Mouse (Mus musculus) gastrocnemius, postnatal 10 days (tissue): ENCODE measurements around the gene Gm49388. TPM values are rescaled to one million over a fixed set of nuclear protein-coding genes. Genes with fewer than 3 reads are reported as not detected.

ENCODE experiments used
- DNase-seq: peaks from one replicate; pipeline ENCODE4 v3.0.0; 2021; ENCODE audit warnings: mixed read lengths
- long read RNA-seq, 2 experiments: library from polyadenylated mRNA; stranded (forward); transcript quantifications; one replicate each; pipeline ENCODE4 v2.0.0; 2021
- total RNA-seq, 2 experiments: library from RNA; stranded (reverse); gene quantifications; 2 replicates each; pipeline ENCODE4 v1.2.3; 2021

Gene Gm49388
- total RNA-seq = under 1 TPM in 1 of 2 experiments, not detected in 1; 0.47 TPM
- long read RNA-seq, experiment 1 = 0 reads
- long read RNA-seq, experiment 2, partial matches to known transcripts = 0 of 1 reads
- long read RNA-seq, experiment 2, other reads (novel, unspliced or antisense) = 1 of 1 reads

DNA sequence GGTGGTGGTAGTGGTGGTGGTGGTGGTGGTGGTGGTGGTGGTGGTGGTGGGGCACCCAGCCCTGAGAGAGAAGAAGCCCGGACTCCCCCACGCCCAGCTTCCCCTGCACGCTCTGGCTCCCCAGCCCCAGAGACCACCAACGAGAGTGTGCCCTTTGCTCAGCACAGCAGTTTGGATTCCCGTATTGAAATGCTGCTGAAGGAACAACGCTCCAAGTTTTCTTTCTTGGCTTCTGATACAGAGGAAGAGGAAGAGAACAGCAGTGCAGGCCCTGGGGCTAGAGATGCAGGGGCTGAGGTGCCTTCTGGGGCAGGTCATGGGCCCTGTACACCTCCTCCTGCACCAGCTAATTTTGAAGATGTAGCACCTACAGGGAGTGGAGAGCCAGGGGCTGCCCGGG, at the start of gene Gm49388:
Gene Gm49388 (plus strand): TSS at position 301 of the 400 bp plus-strand sequence.
- DNase-seq = no peak

GRCm38 (mm10) chr7:127744366-127745045, 40.9 kb upstream of the Gm49388 start, which contains the start of gene Fbxl19:
TSS of gene Fbxl19 (plus strand) at chr7:127744543.
- DNase-seq = peak; percentile 72

DNA sequence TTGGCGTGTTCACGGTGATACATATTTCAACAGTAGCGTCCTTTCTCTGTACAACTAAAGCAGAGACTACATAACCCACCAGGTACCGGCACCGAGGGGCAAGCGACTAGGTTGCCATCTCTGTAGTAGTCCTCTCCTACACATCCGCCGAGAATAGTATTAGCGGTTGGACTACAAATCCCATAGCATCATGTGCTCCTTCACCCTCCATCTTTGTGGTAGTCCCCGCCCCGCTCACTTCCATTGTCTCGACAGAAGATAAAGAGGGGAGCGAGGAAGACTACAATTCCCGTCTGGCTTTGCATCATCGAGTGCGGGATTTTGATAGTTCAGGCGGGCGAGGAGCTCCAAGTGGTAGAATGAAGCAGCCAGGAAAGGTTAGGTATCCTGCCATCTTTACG, 40.2 kb upstream of the Gm49388 start:
- peak; percentile 83 for DNase-seq

- DNase-seq = peak; percentile 85
These were observed 39.5 kb upstream of the Gm49388 start for GRCm38 (mm10) chr7:127745652-127746493.

DNA sequence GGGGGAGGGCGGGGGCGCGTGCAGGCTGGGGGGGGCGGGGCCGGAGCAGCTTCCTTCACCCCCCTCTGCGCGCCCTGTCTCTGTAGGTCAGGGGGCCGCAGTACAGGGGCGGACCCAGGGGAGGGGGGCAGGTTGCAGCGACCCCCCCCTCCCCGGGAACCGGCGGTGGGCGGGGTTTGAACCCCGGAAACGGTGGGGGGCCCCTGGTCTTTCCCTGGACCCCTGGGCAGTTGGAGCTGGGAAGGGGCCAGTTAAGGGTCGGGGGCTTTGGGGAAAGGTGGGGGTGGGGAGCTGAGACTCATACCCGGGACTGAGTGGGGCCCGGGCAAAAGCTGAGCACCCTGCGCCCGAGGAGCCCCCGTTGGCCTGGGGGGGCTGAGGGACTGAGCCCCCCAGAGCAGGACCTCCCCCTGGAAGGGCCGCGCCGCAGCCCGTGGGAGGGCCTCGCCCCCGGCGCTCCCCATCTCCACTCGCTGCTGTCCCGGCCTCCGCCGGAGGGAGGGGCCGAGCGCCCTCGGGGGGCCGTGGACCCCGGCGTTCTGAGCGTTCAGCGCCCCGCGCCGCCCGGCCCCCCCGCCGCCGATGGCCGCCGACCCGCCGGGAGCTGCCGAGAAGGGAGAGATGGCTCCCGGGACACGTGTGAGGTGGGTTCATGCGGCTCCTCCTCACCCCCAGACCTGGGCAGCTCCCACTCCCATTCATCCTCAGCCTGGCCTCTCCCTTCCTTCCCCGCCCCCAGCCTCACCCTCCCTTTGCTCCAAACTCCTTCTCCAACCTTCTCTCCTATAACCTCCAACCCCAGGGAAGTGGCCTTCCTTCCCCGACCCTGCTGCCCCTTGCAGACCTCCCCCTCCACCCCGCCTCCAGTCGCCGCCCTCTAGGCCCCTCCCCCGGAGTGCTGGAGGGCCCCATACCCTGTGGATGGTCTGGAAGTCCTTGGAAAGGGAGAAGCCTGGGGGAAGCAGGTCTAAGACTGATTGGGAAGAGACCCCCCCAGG, 38.6 kb upstream of the Gm49388 start:
- DNase-seq = peak; percentile 37

- DNase-seq = no peak
These were observed 37.7 kb upstream of the Gm49388 start for GRCm38 (mm10) chr7:127747559-127748234.

DNA sequence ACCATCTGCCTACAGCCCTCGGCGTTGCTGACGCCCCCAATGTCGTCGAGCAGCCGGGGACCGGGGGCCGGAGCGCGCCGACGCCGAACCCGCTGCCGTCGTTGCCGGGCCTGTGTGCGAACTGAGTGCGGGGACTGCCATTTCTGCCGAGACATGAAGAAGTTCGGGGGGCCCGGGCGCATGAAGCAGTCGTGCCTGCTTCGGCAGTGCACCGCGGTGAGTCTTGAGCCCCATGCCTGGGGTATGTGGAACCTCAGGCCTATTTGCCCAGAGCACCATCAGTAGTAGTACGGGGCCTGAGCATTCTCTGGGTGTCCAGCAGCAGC, 37.2 kb upstream of the Gm49388 start:
- DNase-seq = no peak

DNA sequence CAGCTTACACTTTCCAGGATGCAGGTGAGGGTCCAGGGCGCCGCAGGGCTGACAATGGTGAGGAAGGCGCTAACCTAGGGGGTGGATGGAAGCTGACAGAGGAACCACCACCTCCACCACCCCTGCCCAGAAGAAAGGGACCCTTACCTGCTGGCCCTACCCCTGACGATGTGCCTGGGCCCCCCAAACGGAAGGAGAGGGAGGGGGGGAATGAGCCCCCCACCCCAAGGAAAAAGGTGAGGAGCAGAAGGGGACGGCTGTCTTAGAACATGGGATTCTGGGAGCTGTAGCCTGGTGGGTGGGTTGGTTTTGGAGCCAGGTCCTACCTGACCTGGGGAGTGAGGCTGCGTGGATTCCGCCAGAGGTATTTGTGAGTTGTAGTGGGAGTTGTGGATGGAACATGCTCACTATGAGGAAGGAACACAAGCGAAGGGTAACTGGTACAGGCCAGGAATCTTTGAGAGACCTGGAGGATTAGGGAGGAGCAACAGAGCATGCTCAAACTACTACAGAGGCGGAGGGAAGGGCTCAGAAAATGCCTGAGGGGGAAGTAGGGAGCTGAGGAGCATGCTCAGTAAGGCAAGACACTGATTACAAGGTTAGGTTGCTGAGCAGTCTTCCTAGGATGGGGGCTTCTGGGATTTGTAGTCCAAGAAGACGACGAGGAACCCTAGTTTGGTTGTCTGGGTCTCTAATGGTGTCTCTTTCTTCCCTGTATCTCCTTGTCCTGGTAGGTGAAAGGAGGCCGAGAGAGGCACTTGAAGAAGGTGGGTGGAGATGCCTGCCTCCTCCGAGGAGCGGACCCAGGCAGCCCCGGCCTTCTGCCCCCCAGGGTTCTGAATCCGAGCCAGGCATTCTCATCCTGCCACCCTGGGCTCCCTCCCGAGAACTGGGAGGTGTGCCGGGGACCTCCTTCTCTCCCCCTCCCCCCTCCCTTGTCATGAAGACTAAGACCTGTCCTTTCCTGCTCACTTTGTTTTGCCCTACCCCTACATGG, 35.0 kb upstream of the Gm49388 start:
- no peak for DNase-seq

- no peak for DNase-seq
These were observed 33.8 kb upstream of the Gm49388 start for GRCm38 (mm10) chr7:127751619-127752018.

- no peak for DNase-seq
These were observed 33.3 kb upstream of the Gm49388 start for GRCm38 (mm10) chr7:127752069-127752468.

- DNase-seq = no peak
These were observed 32.2 kb upstream of the Gm49388 start for GRCm38 (mm10) chr7:127753158-127753557.

DNA sequence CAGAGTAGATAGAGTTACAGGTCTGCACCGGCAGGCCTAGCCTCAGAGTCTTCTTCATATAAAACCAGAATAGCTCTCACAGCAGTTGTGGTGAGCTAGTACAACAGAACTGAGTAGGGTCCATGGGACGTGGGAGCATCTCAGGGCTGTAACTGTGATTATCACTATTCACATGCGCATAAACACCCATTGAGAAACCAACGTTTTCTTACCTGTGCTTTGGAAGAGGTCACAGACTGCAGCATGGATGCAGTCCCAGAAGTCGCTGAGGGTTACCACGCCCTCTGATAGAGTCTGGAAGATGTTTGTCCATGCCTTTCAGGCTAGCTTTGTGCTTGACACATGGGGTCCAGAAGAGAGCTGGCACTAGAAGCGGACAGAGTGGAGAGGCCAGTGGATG, 31.7 kb upstream of the Gm49388 start:
- no peak for DNase-seq

DNA sequence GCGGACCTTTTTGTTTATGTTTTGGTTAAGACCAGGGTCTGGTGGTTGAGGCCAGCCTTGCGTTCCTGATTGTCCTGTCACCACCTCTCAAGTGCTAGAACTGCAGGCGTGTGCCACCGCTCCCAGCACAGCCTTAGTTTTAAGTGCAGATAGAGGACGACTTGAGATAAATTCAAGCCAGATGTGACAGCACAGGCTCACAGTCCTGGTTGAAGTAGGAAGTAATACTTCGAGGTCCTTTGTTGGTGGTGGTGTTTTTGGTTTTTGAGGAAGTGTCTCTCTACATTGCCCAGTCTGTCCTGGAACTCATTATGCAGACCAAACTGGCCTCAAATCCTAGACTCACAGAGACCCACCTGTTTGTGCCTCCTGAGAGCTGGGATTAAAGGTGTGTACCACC, 25.7 kb upstream of the Gm49388 start:
- no peak for DNase-seq

DNA sequence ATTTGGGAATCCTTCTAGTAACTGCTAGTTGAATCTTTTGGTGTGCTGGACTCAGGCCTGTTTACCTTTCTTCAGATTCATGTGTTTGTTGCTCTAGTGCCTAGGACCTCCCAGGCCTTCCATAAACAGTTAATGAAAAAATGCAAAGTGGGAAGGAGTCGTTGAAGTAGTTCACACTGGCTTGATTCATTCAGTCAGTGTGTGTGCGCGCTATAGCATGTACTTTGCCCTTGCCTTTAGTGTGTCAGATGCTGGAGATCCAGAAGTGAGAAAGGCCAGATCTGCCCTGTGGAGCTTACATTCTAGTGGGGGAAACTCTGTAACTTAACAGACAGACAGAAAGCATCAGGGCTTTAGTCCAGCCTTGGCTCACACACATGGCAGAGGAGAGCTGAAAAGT, 24.9 kb upstream of the Gm49388 start:
- DNase-seq = no peak

DNA sequence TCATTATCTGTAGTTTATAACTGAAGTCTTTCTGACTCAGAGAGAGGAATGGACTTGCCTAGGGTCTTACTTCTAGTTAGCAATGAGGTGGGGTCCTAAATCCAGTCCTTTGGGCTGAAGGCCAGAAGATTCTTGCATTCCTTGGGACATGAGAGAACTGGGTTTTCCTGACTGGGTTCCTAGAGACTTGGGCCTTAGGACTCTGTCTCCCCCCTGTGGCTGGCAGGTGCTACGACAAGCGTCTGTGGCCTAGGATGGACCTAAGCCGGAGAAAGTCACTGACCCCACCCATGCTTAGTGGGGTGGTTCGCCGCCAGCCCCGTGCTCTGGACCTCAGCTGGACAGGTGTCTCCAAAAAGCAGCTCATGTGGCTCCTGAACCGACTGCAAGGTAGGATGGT, 24.4 kb upstream of the Gm49388 start:
- DNase-seq = peak; percentile 73

GRCm38 (mm10) chr7:127763642-127764041, 21.8 kb upstream of the Gm49388 start:
- DNase-seq = no peak

- no peak for DNase-seq
These were observed 19.7 kb upstream of the Gm49388 start for GRCm38 (mm10) chr7:127765756-127766155.

DNA sequence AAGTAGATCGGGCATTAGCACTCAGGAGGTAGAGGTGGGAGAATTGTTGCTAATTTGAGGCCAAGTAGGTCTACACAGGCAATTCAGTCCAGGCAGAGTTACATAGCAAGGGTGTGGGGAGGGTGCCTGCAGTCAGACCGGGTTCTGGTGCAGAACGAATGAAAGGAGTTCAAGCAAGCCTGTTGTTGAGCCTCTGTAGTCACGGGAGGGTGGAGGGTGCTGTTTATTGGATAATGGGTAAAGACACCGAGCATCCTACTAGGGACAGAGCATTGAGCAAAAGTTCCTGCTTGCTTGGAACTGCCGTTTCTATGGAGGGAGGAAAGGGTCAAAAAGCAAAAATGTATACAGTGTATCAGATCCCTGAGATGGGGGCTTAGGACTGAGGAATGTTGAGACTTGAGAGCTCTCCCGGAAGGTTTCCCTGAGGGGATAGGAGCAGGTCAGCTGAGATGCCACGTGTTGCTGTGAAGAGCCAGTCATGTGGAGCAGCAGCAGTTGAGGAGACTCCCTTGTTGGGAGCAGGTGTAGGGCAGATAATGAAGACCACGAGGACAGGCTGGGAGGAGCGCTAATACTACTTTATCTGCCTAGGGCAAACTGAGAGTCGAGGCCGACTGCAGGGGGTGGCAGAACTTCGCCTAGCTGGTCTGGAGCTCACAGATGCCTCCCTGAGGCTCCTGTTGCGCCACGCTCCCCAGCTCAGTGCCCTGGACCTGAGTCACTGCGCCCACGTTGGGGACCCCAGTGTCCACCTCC, 18.4 kb upstream of the Gm49388 start:
- no peak for DNase-seq

DNA sequence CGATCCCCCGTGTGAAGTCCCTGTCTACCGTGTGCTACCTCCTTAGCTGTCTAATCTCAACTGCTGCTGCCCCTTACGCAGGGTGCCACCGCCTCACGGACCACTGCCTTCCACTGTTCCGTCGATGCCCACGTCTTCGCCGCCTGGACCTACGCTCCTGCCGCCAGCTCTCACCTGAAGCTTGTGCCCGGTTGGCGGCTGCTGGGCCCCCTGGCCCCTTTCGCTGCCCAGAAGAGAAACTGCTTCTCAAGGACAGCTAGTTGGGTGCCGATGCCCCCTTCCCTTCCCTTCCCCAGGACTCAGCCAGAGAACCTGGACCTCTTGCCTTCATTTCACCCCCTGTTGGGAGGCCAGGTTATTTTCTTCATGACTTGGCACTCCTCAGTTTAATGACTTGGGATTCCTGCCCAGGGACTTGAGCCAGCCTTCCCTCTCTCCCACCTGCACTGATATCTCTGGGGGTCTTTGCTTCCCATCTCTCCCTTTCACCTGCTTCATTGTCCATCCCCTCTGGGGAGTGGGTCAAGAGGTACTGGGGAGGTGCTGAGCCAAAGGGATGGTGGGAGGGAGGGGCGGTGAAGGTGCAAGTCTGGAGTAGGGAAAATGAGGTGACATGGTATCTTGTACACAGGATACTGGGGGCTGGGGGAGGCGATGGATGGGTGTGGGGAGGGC, 17.6 kb upstream of the Gm49388 start:
- DNase-seq = no peak
